Comparison of ENCODE assay signal across 7 mouse cellular contexts in the genomic region with DNA sequence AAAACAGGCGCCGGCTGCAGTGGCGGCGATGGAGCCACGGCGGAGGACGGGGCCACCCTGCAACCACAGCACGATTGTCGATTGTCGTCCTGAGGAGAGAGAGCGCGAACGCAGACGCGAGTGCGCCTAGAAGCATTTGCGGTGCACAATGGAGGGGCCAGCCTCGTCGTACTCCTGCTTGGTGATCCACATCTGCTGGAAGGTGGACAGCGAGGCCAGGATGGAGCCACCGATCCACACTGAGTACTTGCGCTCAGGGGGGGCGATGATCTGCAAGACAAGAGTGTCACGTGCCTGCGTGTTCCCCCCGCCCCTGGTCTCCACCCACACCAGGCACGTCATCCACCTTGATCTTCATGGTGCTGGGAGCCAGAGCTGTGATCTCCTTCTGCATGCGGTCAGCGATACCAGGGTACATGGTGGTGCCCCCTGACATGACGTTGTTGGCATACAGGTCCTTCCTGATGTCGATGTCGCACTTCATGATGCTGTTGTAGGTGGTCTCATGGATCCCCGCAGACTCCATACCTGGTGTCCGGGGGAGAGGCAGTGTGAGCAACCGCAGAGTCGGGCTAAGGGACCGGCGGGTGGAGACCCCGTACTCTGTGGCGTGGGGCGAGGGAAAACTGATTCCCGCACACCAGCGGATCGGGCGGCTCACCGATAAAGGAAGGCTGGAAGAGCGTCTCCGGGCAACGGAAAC. TPM values are rescaled to one million over a fixed set of nuclear protein-coding genes. Genes with fewer than 3 reads are reported as not detected.
DNase-seq lines count a peak whose midpoint lies in the region; ATAC-seq lines count a peak whose summit lies in the region.

No protein-coding gene starts in this region.

- H3K4me2 ChIP-seq in forebrain, embryonic 11.5 days (ENCODE audit: low read depth, low read length, severe bottlenecking): peak overlapping the region; percentile 47
- peak overlapping the region; percentile 37 for H3K4me2 ChIP-seq in intestine, embryonic 14.5 days (ENCODE audit: low read length)
- peak overlapping the region; percentile 33 for H3K4me2 ChIP-seq in stomach, embryonic 16.5 days (ENCODE audit: low read depth, low read length)

- H3K4me3 ChIP-seq in forebrain, embryonic 11.5 days (ENCODE audit: low read depth, low read length): peak overlapping the region; percentile 31
- peak overlapping the region; percentile 8; the same call in 1 of the 2 replicates for H3K4me3 ChIP-seq in intestine, embryonic 14.5 days (ENCODE audit: low read depth, low read length)
- peak overlapping the region; percentile 55 for H3K4me3 ChIP-seq in midbrain, embryonic 10.5 days
- peak overlapping the region; percentile 3; the same call in 1 of the 2 replicates for H3K4me3 ChIP-seq in stomach, embryonic 16.5 days (replicated peaks; ENCODE audit: low read length)

- under 1% methylated on average over 49 of the region's 49 CpGs for WGBS in forebrain, embryonic 11.5 days
- 2% methylated on average over 49 of the region's 49 CpGs for WGBS in intestine, embryonic 14.5 days
- 1% methylated on average over 49 of the region's 49 CpGs for WGBS in midbrain, embryonic 10.5 days
- WGBS in stomach, embryonic 16.5 days: 1% methylated on average over 49 of the region's 49 CpGs

- peaks cover 53% of the 10 kb centered on the region for H3K27me3 ChIP-seq in forebrain, embryonic 11.5 days (ENCODE audit: control insufficient read depth, insufficient read depth, low read length)
- H3K27me3 ChIP-seq in intestine, embryonic 14.5 days (replicated peaks; ENCODE audit: control insufficient read depth, insufficient read depth, low read length): peaks cover 70% of the 10 kb centered on the region
- peaks cover 84% of the 10 kb centered on the region for H3K27me3 ChIP-seq in midbrain, embryonic 10.5 days (ENCODE audit: low read depth, poor library complexity, severe bottlenecking)
- peaks cover 50% of the 10 kb centered on the region for H3K27me3 ChIP-seq in stomach, embryonic 16.5 days (ENCODE audit: control insufficient read depth, insufficient read depth, low read length)

- peak overlapping the region; percentile 9; the same call in 1 of the 2 replicates for H3K9ac ChIP-seq in forebrain, embryonic 11.5 days (ENCODE audit: low read length)
- no peak overlapping the region for H3K9ac ChIP-seq in intestine, embryonic 14.5 days (ENCODE audit: low read length)
- H3K9ac ChIP-seq in stomach, embryonic 16.5 days (ENCODE audit: low read length): no peak overlapping the region

- H3K27ac ChIP-seq in forebrain, embryonic 11.5 days (ENCODE audit: low read depth, low read length): no peak overlapping the region
- no peak overlapping the region for H3K27ac ChIP-seq in intestine, embryonic 14.5 days (ENCODE audit: low read depth)
- 0 out of 2 replicates have a peak overlapping the region, but pooled peaks have one; percentile 52 for H3K27ac ChIP-seq in midbrain, embryonic 10.5 days (replicated peaks)
- no peak overlapping the region for H3K27ac ChIP-seq in stomach, embryonic 16.5 days (ENCODE audit: low read length)

- no peaks in the 10 kb centered on the region for H3K9me3 ChIP-seq in forebrain, embryonic 11.5 days (ENCODE audit: control insufficient read depth, low read length)
- no peaks in the 10 kb centered on the region for H3K9me3 ChIP-seq in intestine, embryonic 14.5 days (ENCODE audit: control insufficient read depth, low read length)
- no peaks in the 10 kb centered on the region for H3K9me3 ChIP-seq in midbrain, embryonic 10.5 days (replicated peaks)
- H3K9me3 ChIP-seq in stomach, embryonic 16.5 days (replicated peaks; ENCODE audit: control insufficient read depth, low read length): no peaks in the 10 kb centered on the region

- H3K4me1 ChIP-seq in forebrain, embryonic 11.5 days (replicated peaks; ENCODE audit: control insufficient read depth, insufficient read depth, low read length): peaks cover 3% of the 10 kb centered on the region; the same call in 1 of the 2 replicates
- 0 out of 2 replicates have a peak, but pooled peaks cover 6% of the 10 kb centered on the region for H3K4me1 ChIP-seq in intestine, embryonic 14.5 days (replicated peaks; ENCODE audit: control insufficient read depth, insufficient read depth, low read length)
- peaks cover 19% of the 10 kb centered on the region for H3K4me1 ChIP-seq in midbrain, embryonic 10.5 days
- H3K4me1 ChIP-seq in stomach, embryonic 16.5 days (ENCODE audit: control insufficient read depth, insufficient read depth, low read length): no peaks in the 10 kb centered on the region

- 0 out of 2 replicates have a peak, but pooled peaks have one; percentile 24 for ATAC-seq in forebrain, embryonic 11.5 days (replicated peaks; ENCODE audit: low FRiP score)
- no peak for ATAC-seq in intestine, embryonic 14.5 days (replicated peaks; ENCODE audit: low FRiP score, low TSS enrichment, low read depth)
- ATAC-seq in stomach, embryonic 16.5 days (ENCODE audit: insufficient read depth, low FRiP score): no peak

- peak; percentile 2 for DNase-seq in Muller cell, postnatal 12 days (ENCODE audit: inconsistent ontology term)
- peak; percentile 96 for DNase-seq in brain, adult 2 months (ENCODE audit: low read depth, low spot score)
- DNase-seq in forebrain, embryonic 11.5 days (ENCODE audit: low spot score): peak; percentile 61
- DNase-seq in intestine, embryonic 14.5 days (ENCODE audit: low spot score): no peak
- peak; percentile 43 for DNase-seq in midbrain, embryonic 10.5 days (ENCODE audit: low spot score)
- DNase-seq in urinary bladder, postnatal 36 days (ENCODE audit: low spot score in 2 of 2): no peak

- H3K36me3 ChIP-seq in forebrain, embryonic 11.5 days (ENCODE audit: control insufficient read depth, insufficient read depth, low read length): no peaks in the 10 kb centered on the region
- no peaks in the 10 kb centered on the region for H3K36me3 ChIP-seq in intestine, embryonic 14.5 days (ENCODE audit: control insufficient read depth, insufficient read depth, low read length)
- no peaks in the 10 kb centered on the region for H3K36me3 ChIP-seq in midbrain, embryonic 10.5 days
- no peaks in the 10 kb centered on the region for H3K36me3 ChIP-seq in stomach, embryonic 16.5 days (ENCODE audit: control insufficient read depth, insufficient read depth, low read length)

RNA-seq across cellular contexts. Expression of a gene that starts 2.5 kb away (rescaled TPM):
- 0.56 and 0.68 TPM in 2 replicates for polyA plus RNA-seq in forebrain, embryonic 11.5 days (2014; fragmentation: Nextera tagmentation; extraction: Ambion mirVana)
- 1.3 and 1.5 TPM in 2 replicates for polyA plus RNA-seq in intestine, embryonic 14.5 days (2014; fragmentation: Nextera tagmentation; extraction: Ambion mirVana)
- polyA plus RNA-seq in midbrain, embryonic 10.5 days (2016; fragmentation: Nextera tagmentation; extraction: Ambion mirVana): 0.23 and 0.87 TPM in 2 replicates
- polyA plus RNA-seq in stomach, embryonic 16.5 days (2015; fragmentation: Nextera tagmentation; extraction: Ambion mirVana): 120 and 1,117 TPM in 2 replicates

RNA-seq across cellular contexts. Expression of a gene that starts 32.0 kb away (rescaled TPM):
- 10.0 and 10.4 TPM in 2 replicates for polyA plus RNA-seq in forebrain, embryonic 11.5 days (2014; fragmentation: Nextera tagmentation; extraction: Ambion mirVana)
- 3.2 and 3.9 TPM in 2 replicates for polyA plus RNA-seq in intestine, embryonic 14.5 days (2014; fragmentation: Nextera tagmentation; extraction: Ambion mirVana)
- polyA plus RNA-seq in midbrain, embryonic 10.5 days (2016; fragmentation: Nextera tagmentation; extraction: Ambion mirVana): 7.8 and 8.6 TPM in 2 replicates
- polyA plus RNA-seq in stomach, embryonic 16.5 days (2015; fragmentation: Nextera tagmentation; extraction: Ambion mirVana): 1.5 and 2.1 TPM in 2 replicates

RNA-seq across cellular contexts. Expression of a gene that starts 57.0 kb away (rescaled TPM):
- polyA plus RNA-seq in forebrain, embryonic 11.5 days (2014; fragmentation: Nextera tagmentation; extraction: Ambion mirVana): 60.6 and 66.8 TPM in 2 replicates
- polyA plus RNA-seq in intestine, embryonic 14.5 days (2014; fragmentation: Nextera tagmentation; extraction: Ambion mirVana): 44.3 and 46.6 TPM in 2 replicates
- polyA plus RNA-seq in midbrain, embryonic 10.5 days (2016; fragmentation: Nextera tagmentation; extraction: Ambion mirVana): 54.5 and 56.1 TPM in 2 replicates
- polyA plus RNA-seq in stomach, embryonic 16.5 days (2015; fragmentation: Nextera tagmentation; extraction: Ambion mirVana): 28.3 and 29.7 TPM in 2 replicates

Comparison
In these comparisons a context has a peak if more than half of its experiments do, and no peak if none do; other contexts are left out.
1. DNase-seq: peak in Muller cell, postnatal 12 days (single experiment), brain, adult 2 months (single experiment), forebrain, embryonic 11.5 days (single experiment) and midbrain, embryonic 10.5 days (single experiment); none in intestine, embryonic 14.5 days (single experiment) and urinary bladder, postnatal 36 days (0 of 2).
2. H3K4me3 ChIP-seq: peak in every context shown above with its lines; median percentile 55 in midbrain, embryonic 10.5 days; 31 in forebrain, embryonic 11.5 days; 8 in intestine, embryonic 14.5 days; 3 in stomach, embryonic 16.5 days.
3. RNA of a gene that starts 2.5 kb away (polyA plus RNA-seq): 120 to 1,117 TPM in stomach, embryonic 16.5 days; 1.3 to 1.5 TPM in intestine, embryonic 14.5 days, 0.56 to 0.68 TPM in forebrain, embryonic 11.5 days and 0.23 to 0.87 TPM in midbrain, embryonic 10.5 days; every median in the first group is over 10 times any median in the second.
4. Peak in every context shown above with its lines, with median percentiles within 50 percentile points of each other: H3K4me2 ChIP-seq.